19 mouse cellular contexts compared by ENCODE assay signal in the genomic region with DNA sequence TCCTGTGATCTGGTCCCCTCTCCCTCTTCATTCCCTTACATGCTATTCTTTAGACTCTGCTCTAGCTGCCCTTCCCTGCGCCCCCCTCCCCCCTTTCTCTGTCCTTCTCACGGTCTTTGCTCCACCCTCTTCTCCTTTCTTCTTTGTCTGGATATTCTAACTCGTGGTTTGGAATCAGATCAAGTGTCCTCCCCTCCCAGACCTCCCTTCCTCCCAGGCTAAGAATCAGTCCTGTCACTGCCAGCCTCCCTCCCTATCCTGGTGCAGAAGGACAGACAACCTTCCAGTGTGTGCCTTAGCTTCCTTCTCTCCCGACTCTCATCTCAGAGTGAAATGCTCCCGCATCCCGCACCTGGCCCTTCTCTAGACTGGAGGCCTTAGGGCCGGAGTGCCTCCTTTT. TPM values are rescaled to one million over a fixed set of nuclear protein-coding genes. Genes with fewer than 3 reads are reported as not detected.
DNase-seq lines count a peak whose midpoint lies in the region; TF ChIP-seq lines count a peak whose summit lies in the region.
"Had no signal": no experiment of that assay in that cellular context is flagged by ENCODE, and none has a peak within 500 bp of the region (broad histone marks: within the 10 kb centered on the region; RNA-seq: fewer than 3 reads in every experiment).

No protein-coding gene starts in this region.

- intact Hi-C loops in left cerebral cortex, adult 2 months (cut with DNase I), result loop anchor here (10.0 kb wide), 1 partner anchor 779 kb away; a partner anchor contains a TSS

- peak; percentile 55 for DNase-seq in kidney, adult 9 months
- no peak for DNase-seq in kidney, adult 8-10 months
- DNase-seq in left cerebral cortex, adult 2 months (ENCODE audit: extremely low spot score in 1 of 2, low spot score in 2 of 2), result no peak
- DNase-seq in left cerebral cortex, adult 18-20 months (ENCODE audit: low spot score in 2 of 2), result no peak
- DNase-seq in ZHBTc4 (ENCODE audit: low read depth, low spot score) (peak; percentile 69), MN1 (ENCODE audit: low spot score) (no peak)
- peak; percentile 65 for DNase-seq in telencephalon, adult 2 months (ENCODE audit: low read depth, low spot score)
- no peak for DNase-seq in lung, postnatal 14 days
- DNase-seq: adrenal gland, postnatal 14 days; cerebellum, adult 18-20 months; gastrocnemius, postnatal 25 days; left cerebral cortex, postnatal 4 days; lung, adult 18-20 months; lung, postnatal 4 days; right cerebral cortex, postnatal 25 days; thymus, adult 2 months had no signal

- H3K4me3 ChIP-seq in left cerebral cortex, adult 2 months, result no peak overlapping the region
- H3K4me3 ChIP-seq: forebrain, embryonic 10.5 days; hindbrain, embryonic 12.5 days; midbrain, embryonic 13.5 days had no signal

- peak overlapping the region; percentile 24 for H3K27ac ChIP-seq in left cerebral cortex, adult 2 months
- H3K27ac ChIP-seq: forebrain, embryonic 10.5 days; hindbrain, embryonic 12.5 days; midbrain, embryonic 13.5 days had no signal

- TF ChIP-seq CTCF in left cerebral cortex, adult 2 months (IDR thresholded peaks at IDR 0.05), result no peak

RNA-seq across cellular contexts. Expression of a gene that starts 27.8 kb away (rescaled TPM):
- total RNA-seq in left cerebral cortex, adult 2 months (2021), result 100 to 1,000 TPM; 102 to 118 TPM
- 100 to 1,000 TPM; 107 to 113 TPM for total RNA-seq in left cerebral cortex, adult 18-20 months (2021)

Comparison
In these comparisons a context has a peak if more than half of its experiments do, and no peak if none do; other contexts are left out.
1. DNase-seq: peak in kidney, adult 9 months (single experiment), ZHBTc4 (single experiment) and telencephalon, adult 2 months (single experiment); none in kidney, adult 8-10 months (0 of 2), left cerebral cortex, adult 2 months (0 of 2), left cerebral cortex, adult 18-20 months (0 of 2), lung, postnatal 14 days (single experiment) and MN1 (single experiment).